Mouse (Mus musculus) retina, adult 2 months (tissue): ENCODE data around the gene Agtpbp1.

Experiments used
- DNase-seq: peaks from one replicate; pipeline ENCODE4 v3.0.0-alpha.2; 2012; ENCODE audit warnings: low read depth, low spot score

Agtpbp1 gene

DNA sequence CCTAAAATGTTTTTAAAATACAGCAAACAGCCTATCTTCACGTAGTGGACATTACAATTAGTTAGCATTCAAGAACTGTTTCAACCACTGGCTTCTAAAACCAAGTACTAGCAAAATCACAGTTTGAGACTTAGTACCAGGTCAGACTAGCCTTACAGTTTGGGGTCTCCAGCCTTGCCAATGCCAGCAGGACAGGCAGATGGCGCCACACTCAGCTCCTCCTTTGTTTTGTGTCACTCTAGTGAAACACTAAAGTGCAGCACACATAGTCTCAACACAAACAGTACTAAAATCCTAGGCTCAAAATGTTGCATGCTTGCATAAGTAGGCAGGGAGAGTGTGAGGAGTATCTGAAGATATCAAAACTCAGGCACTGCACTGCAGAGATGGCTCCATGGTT is 53.8 kb downstream of the Agtpbp1 start:
- DNase-seq: no peak

DNA sequence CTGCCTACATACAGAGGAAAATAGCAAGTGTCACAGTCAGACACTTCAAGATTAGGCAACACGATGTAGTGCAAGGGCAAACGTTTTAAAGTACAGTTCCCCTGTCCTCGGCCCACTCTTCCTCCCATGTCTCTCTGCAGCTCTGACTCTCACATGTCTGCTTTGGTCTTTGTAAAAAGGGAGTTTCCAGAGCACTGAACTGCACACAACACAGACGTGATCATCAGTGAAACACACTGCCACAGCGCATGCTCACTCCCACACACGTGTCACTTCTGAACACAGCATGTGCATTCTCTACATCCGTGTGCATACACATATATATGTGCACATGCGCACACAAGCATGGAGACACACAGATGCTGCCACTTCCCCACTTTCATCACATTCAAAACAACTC is 54.5 kb downstream of the Agtpbp1 start:
- no peak for DNase-seq

DNA sequence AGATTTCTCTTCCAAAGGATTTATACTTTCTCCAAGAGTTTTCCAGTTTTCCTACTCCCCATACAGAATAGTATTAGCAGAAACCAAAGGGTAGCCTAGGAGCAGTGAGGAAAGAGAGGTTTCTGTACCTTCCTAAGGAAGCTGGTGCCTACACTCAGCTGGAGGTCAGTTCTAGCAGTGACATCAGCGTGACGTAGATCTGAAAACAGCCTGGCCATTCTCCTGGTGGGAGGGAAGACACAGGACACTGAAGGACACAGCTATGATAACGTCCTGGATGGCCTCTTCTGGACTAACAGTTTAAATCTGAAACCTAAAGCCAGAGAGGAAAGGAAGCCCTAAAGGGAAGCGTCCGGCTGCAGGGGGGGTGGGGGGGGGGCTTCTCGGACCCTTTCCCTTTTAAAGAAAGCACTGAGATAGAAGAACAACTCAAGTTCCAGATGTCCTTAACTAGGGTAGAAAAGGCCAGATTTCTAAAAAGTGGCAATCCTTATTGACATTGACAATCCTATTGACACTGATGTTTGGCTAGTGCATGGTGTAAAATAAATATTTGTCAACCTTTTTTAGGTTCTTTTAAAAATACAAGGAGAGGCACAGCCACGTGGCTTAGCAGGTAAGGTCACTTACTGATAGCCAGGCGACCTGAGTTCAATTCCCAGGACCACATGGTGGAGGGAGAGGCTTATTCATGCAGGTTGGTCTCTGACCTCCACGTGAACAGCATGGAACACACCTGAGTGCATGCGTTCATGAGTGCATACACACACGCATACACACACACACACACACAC is 63.6 kb downstream of the Agtpbp1 start:
- no peak for DNase-seq

DNA sequence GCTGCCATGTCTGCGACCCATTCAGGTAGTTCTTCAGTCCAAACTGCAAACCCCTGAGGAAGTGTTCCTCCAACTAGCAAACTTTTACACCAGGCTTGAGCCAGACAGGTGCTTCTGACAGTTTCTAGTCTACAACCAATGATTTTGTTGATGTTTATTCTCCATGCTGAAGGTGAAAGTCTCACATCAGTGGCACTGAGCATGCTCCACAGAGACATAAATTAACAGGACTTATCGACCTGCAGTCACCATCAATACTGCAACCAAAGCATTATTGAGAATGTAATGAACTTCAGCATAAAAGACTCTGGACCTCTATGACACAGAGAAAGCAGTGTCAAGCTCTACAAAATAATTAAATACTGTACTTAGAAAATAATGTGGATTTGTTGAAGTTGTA is 64.2 kb downstream of the Agtpbp1 start:
- no peak for DNase-seq

DNA sequence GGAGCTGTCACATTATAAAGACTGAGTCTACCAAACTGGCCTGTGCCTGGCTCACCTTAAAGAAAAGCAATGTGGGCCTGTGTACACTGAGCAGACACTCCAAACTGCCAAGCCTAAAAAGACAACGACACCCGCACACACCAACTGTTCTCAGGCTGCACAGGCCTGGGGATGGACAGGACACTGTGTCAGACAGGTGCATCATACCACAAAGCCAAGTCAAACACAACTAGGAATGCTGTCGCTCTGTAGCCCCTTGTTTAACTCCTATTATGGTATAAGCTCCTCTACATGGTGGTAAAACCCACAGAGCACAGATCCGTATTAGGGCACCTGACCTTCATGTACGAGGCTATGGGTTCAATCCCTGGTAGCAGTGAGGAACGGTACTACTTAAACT is 65.5 kb downstream of the Agtpbp1 start:
- no peak for DNase-seq

DNA sequence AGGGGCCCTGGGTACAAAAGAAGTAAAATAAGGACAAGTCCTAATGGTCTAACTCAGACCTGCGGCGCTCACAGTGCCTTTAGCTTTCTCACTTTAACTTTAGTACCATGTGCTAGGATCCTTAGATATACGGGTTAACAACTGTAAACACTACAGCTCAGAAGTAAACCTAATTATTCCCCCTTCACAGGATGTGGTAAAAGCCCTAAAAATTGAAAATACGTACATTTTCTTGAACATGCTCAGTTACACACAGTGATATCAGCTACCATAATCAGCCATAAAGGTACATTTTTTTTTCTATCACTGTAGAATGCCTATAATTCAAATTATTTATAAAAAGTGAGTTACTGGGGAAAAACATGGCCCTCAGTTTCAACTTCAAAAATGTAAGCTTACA is 67.0 kb downstream of the Agtpbp1 start:
- no peak for DNase-seq

DNA sequence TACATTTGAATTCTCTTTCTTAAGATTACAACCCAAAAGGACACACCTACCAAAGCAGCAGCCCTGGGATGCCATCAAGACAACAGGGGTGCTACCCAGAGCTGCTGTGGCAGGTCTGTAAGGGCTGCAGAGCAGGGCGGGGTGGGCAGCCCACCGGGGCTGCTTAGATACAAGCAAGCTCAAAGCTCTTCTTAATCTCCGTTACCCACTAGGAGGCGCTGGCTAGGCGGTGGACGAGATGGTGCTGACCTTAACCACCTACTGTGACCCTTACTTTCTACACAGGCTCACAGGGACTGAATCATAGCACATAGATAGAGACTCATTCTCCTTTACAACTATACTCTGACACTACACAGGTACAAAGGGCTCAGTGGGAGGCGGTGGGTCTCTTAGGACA is 70.0 kb downstream of the Agtpbp1 start:
- DNase-seq: peak; percentile 32

DNA sequence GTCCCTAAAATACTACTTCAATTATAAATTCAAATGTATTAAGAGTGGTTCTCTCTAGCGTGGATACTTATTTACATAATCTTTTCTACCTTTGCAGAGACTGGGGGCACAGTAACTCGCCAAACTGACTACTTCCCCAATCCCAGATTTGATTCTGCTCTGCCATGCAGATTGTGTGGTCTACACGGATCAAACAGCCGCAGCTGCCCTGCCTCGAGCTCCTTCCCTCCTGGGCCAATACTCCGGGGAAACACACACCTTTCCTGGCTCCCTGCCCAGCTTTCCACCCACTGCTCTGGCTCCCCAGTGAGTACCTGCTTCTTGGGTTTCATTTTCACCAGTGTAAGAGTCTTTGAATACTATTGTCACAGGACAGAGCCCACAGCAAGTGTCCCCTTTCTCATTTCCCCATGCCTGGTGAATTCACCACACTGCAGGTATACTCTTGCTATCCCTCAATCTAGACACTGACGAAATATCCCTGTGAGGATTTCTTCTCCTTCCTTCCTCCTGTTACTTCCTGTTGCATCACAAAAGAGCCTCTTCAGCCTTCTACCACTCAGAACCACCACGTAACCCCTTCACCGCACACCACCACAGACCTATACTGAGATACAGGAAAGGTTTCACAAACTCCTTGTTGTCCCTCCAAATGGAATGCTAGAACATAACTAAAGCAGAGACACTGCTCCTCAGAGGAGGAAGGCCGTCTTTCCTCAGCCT is 75.2 kb downstream of the Agtpbp1 start:
- no peak for DNase-seq

DNA sequence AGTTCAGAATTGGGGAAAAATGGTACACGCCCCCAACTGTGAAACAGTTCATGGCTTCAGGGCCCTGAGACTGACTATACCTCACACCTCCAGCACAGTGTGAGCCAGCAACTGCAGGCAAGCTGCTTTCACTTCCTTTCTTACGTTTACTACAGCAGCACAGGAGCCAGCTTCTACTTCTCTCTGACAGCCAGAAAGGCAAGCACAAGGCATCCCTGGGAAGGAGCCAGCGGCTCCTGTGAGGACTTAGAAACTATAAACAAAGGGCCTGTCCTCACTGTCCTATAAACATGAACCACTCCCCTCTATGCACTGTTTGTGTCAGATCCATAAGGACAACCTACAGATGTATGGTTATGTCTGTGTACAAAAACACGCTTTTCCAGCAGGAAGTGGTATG is 76.4 kb downstream of the Agtpbp1 start:
- DNase-seq: no peak

DNA sequence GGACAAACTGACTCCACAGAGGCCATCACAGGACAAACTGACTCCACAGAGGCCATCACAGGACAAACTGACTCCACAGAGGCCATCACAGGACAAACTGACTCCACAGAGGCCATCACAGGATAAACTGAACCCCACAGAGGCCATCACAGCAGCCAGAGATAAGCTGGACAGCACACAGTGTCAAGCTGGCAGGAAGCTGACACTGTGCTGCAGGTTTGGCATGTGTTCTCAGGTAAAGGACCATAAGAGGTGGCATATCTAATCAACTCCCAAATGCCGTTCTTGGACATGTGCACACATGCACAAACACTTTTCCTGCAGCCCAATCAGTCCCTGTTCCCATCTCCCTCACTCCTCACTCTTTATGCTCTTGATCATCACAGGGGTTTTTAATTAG is 78.6 kb downstream of the Agtpbp1 start:
- DNase-seq: no peak

DNA sequence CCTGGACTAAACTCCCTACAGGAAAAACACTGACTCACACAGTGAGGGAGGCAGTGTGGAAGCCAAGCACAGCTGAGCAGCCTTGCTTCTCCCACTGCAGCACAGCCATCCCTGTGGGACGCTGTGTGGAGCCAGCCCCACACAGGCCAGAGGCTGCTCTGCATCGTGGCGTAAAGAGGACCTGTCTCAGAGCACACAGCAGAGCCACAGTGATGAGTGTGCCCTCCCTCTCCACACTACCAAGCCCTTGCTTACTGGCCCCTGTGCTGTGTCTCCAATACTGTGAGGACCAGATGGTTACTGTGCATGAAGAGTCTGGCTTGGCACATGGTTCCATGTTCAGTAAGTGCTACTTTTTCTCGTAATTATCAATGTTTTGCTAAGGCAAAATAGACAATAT is 79.2 kb downstream of the Agtpbp1 start:
- no peak for DNase-seq

DNA sequence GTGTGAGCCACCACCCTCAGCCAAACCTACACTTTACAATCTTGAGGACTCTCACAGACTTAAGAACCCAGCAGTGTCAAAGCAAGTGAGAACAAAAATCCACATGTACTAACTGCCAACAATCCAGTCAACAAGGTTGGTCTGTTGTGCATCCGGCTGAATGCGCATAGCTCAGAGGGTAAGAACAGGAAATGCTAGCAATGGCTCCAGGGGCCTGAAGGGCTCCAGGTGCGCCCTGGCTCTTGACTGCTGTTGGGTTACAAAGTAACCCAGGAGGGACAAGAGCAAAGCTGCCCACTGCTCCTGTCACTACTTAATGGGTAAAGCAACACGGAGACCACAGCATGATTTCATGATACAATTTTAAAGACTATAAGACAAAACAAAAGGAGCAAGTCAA is 81.4 kb downstream of the Agtpbp1 start:
- no peak for DNase-seq

DNA sequence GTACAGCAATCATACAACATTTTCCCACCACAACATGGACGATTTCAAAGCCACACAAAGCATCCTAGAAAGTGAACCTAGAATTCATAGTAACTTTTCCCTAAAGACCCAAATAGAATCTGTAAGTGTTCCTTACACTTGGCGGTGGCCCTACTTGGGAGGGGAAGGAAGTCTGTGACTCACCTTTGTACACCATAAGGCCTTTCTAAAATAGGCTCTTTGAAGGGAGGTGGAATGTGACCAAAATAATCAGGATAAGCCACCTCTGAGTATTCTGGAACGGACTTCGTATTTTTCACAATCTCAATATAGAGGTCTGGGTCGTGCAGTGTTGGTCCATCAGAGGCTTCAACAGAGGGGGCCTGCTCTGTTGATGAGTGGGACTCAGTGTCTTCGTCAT is 85.2 kb downstream of the Agtpbp1 start:
- DNase-seq: no peak

DNA sequence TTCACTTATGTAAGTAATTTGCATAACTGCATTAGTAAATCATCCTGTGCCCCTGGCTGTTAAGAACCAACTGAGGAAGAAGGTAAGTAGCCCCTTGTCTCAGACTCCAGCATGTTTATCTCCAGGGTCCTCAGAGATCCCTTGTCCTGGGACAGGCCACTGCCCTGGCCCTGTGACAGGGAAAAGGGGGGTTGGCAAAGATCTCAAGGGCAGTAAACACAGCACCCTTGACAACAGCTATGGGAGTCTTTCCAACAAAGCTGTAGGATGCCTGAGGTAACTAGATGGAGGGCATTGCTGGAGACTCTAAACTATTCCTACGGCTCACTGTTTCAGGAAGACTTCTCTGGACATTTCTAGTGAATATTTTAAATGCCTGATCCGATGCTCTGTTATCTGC is 85.7 kb downstream of the Agtpbp1 start:
- DNase-seq: no peak

DNA sequence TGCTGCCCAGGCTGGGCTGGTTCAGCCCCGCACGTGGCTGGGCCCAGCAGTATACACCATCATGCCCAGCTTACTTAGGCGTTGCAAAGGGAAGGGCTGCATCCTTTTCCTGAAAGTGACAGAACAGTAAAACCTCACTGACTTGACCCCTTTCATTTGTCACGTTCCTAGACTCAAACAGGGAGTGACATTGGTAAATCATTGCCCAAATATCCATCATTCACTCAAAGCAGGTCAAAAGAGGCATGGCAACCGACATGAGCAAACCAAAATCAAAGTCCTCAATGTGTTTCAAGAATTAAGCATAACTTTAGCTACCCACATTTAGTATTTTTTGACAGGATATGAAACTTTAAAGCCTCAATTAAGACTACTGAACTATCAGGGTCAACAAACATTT is 86.8 kb downstream of the Agtpbp1 start:
- DNase-seq: no peak

DNA sequence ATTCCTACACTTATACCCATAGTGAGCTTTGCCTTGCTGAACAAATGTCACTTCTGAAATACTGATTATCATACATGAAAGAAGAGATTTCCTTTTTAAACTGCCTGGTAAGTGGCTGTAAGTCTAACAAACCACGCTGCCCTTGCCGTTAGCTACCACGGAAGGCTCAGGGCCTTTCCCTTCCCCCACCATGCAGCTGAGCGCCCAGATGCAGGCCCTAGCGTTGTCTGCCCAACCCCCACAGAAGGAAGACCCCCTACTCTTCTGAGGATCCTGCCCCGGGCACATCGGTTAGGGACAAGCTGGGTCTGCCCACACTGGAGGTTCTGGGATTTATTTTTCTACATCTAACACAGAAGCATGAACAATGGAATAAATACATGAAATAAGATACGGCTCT is 89.2 kb downstream of the Agtpbp1 start:
- no peak for DNase-seq

DNA sequence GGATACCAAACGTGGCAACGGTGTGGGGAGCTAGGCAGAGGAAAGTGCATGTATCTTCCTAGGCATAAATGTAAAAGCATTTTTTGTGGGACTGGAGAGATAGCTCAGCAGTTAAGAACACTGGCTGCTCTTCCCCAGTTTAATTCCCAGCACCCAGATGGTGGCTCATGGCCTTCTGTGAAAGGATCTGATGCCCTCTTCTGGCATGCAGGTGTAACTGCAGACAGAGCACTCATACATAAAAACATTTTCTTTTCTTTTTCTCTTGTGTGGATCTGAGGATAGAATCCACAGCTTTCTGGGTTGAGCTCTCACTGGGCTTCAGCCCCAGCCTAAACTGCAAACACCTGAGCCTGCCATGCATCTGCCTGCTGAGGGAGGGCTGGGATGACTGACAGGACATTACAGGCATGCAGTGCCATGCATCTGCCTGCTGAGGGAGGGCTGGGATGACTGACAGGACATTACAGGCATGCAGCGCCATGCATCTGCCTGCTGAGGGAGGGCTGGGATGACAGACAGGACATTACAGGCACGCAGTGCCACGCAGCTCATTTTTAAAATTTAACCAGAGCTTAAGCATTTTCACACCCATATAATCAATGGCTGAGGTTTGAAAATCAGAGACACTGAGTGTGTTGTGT is 90.3 kb downstream of the Agtpbp1 start:
- DNase-seq: no peak

DNA sequence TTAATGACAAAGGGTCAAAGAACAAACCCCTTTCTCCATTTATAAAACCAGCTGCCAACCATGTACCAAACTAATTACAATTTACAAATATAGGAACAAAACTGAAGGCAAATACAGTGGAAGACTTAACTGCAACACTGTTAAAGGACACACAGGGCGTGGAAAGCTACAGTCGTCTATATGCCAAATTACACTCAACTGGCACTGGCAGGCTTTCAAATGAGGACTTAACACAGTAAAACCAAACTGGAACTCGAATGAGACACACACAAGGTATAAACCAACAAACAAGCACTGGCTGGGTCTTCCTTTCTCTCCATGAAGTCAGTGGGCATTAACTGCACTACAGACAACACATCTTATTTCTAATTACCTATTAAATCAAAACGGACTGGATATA is 94.3 kb downstream of the Agtpbp1 start:
- DNase-seq: no peak

DNA sequence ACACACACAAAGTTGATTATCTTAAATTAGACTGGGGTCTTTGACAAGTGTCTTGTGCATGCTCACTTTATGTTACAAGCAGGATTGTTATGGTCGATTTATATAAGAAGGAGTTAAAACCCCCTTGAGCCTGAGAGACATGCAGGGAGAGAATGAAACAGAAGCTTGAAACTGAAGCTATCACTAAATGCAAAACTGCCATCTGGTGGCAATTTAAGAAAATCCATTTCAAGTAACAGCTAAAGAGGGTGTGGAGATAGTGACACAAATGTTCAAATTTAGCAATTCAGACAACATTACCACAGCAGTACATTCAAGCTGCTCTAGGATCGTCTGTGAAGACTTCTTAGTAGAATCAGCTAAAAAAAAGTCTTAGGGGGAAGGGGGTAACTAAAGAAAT is 95.9 kb downstream of the Agtpbp1 start:
- no peak for DNase-seq

DNA sequence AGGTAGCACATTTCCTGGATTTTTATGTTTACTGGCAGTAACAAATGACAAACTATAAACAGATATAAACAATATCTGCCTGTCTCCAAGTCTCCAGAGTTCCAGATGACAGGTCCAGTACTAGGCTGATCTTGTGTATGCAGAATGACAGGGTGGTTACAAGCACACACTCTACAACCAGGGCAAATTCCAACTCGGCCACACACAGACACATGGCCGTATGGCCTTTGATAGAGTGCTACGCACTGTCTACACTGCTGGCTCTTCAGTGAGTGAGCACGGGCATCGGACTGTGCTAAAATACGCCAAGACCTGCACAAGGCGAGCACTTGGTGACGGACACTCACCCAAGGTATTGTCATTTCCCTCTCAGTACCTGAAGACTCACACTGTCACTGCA is 97.7 kb downstream of the Agtpbp1 start:
- no peak for DNase-seq

DNA sequence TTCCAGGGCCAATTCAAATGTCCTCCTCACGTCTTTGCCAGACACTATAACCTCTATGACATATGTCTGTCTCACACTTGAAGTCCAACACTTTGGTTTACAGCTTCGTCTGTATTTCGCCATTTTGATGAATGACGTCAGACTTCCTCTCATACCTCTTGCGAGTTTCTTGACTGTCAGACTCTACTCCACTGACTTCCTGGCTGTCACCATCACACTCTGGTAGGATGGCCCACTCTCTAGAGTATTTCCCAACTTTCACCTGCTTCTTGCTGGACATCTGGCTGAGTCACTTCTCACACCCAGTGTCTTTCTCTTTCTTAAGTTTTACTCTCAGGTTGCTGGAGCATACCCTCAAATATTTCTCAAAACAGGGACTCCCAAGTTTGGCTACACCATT is 98.8 kb downstream of the Agtpbp1 start:
- DNase-seq: no peak

DNA sequence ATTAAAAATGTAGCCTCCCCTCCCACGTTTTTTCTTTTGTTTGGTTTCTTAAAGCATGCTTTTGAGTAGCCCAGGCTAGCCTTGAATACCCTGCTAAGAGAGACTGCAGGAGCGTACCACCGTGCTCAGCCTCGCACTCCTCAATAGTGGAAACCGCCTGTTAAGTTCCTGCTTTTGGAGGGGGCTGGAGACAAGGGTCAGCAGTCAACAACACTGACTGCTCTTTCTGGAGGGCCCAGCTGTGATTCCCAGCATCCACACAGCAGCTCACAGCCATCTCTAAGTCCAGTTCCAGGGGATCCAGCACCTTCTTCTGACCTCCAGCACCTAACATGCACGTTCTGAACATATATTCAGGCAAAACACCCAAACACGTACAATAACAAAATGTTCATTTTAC is 99.6 kb downstream of the Agtpbp1 start:
- DNase-seq: no peak

DNA sequence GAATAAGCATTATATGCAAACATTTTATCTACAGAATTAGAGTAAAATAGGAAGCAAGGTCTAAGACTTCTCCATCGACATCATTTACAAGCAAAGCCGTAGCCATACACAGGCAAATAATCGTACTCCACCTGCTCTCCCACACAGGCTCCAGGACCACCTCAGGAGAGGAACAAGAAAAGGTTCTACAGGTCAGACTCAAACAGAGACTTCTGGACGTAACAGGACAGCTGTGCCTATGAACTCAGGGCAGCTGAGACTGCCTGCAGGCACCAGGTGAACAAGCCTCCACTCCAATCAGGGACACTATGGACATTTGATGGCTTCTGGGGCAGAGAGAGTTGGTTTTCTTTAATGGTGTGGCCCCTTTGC is 103.6 kb downstream of the Agtpbp1 start:
- DNase-seq: no peak
